Mouse (Mus musculus) CD4-positive naive resting alpha-beta T cell, adult 76 days (primary cell): ENCODE measurements around the gene Rps19bp1. TPM values are rescaled to one million over a fixed set of nuclear protein-coding genes. Genes with fewer than 3 reads are reported as not detected.

ENCODE experiments used
- total RNA-seq: library from RNA; stranded (reverse); gene quantifications from one replicate; pipeline ENCODE4 v1.2.4, GENCODE M21; 2023

Gene Rps19bp1
- total RNA-seq = 29.9 TPM

DNA sequence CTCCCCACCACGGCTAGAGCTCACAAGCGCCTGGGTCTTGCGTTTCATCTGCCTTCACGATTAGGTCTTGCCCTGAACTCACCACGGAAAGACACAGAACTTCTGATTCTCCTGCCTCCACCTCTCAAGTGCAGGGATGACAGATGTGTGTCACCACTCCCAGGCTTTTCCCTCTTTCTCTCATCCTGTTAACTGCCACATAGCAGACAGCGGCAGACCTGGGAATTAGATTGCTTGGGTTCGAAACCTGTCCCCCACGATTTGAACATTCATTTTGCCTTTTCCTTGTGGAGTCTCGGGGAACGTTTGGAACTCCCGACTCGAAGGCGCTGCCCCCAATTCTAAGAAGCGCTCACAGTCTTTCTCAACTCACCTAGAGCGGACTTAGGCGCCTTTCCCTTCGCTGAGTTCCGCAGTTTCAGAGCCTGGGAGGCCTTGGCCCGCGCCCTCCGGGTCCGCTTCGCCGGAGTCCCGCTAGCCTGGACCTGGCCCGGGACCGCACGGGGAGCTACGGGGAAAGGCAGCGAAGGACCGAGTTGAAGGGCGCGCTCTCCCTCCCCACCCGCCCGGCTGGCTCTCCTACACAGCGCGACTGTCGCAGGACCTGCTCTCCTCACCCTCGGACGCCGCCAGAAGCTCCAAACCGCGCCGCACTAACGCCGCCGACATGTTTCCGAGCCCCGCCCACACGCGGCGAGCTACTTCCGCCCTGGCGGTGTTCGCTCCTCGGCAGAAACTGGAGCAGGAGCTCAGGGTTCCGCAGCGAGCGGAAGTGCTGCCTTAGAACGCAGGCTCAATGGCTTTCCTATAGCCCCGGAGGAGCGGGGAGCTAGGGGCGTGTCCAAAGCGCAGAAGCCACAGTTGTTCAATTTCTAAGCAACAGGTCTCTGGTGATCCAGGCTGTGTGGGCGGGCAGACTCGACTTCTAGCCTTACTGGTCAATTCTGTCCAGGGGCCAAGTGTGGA is at the start of gene Rps19bp1:
Gene Rps19bp1 (minus strand): TSS at position 706 of the 966 bp plus-strand sequence.

DNA sequence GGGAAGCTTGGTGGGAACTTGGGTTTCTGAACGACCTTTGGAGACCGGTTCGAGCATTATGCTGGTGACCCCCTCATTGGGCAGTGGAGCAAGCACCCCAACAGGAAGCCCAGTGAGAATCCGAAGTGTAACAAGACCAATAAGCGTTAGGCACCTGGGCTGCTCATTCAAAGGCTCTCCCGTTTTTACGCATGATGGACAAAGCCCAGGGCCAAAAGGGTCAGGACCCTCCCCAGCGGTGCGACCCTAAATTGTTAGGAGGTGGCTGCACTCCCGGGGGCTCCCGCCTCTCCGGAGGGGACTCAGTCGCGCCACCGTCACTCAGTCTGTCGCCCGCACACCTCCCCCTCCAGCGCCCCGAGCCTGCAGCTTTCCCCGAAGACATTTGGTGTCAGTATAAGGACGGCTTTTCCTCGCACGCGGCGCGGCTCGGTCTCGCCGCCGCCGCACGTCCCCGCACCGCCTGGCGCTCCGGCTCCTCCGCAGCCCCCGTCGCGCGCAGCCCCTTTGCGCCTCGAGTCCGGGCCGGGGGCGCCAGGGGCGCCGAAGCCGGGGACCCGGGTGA is 22.8 kb upstream of the Rps19bp1 start, which contains the start of gene Cacna1i:
Gene Cacna1i (plus strand): TSS at position 388 of the 565 bp plus-strand sequence.

DNA sequence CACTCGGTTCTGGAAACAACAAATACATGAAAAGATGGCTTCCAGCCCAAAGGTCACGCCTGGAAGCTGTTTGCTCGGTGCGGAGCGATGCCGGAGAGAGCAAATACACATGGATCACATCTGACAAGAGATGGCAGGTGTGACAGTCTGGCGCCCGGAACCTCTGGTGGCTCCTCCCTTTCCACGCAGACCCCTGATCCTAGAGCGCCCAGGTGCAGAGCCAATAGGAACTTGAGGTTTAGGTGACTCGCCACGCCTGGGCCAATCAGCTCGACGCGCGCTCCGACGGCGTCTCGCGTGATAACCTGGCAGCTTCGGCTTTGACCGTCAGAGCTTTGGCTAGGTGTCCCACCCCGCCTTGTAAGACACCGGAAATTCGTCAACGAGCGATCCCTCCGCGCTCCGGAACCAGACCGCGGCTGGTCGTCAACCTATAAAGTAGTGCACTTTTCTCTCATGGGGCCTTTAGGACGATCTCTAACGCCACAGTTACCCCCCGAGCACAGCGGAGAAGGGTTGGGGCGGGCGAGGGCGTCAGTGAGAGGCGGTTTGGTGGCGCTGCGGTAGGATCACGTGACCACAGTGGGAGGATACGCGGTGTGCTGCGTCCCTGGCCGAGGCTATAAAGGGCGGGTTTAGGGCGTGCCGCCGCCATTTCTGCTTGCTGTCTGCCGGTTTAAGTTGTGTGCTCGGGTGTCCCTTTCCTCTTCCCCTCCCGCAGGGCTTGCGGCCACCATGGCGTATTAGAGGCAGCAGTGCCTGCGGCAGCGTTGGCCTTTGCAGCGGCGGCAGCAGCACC is 9.1 kb downstream of the Rps19bp1 start, which contains the start of gene Atf4:
Gene Atf4 (plus strand): TSS at position 338 of the 799 bp plus-strand sequence.

DNA sequence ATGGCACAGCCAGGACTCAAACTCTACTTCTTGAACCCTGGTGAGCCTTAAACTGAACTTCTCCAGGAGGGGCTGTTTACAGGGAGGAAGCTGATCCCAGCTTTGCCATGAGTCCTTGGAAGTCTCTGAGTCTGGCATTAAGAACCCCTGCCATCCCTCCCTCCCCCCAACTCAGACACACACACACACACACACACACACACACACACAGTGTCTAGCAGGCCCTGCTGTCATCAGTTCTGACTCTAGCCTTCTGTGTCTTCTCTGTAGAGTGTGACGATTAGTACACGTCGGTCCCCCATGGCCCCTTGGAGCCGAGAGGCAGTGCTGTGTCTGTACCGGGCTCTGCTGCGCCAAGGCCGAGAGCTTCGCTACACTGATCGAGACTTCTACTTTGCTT is 28.6 kb downstream of the Rps19bp1 start, which contains the start of gene AC140267.1:
Gene AC140267.1 (plus strand): TSS at position 301 of the 400 bp plus-strand sequence.

DNA sequence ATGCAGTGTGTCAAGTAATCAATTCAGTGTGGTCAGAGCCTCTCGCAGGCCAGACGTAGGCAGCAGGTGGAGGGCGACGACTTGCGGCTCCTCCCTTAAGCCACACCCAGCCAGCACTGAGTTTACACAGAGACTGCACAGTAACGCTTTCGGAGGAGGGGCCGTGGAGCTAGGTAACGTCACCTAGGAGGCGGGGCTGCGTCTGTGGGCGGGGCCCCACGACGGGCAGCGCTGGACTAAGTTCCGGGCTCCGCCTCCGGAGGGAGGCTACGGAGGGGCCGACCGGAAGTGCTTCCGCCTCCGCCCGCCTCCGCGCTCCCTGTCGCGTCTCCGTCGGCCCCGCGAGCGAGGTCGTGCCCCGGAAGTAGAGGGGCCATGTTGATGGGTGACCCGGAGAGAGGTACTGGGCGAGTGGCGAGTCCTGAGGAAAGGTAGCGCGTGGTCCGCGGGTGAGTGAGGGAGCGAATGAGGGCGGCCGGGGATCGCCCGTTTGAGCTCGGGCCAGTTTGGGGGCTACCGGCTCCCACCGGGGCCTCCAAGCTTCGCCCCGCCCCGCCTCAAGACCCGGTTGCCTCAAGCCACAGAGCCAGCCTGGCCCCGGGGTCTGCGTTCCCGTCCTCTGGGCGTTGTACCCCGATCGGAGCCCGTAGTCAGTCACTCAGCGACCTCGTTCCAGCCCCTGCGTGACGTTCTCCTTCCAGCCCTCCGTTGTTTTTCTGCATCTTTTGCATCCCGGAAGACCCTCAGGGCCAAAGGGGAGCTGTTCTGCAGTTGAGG is 30.2 kb downstream of the Rps19bp1 start, which contains the start of gene Mief1:
Gene Mief1 (plus strand): TSS at position 286 of the 777 bp plus-strand sequence.

Other genes with a start within 250 kb of the Rps19bp1 start
- 1.3 TPM for gene Pdgfb, start 249.3 kb downstream of the Rps19bp1 start, total RNA-seq
- not detected for gene Syngr1, start 173.0 kb downstream of the Rps19bp1 start, total RNA-seq
- gene Rpl3, start 172.4 kb downstream of the Rps19bp1 start, total RNA-seq = 1,483 TPM
- 21.7 TPM for gene Tab1, start 131.2 kb downstream of the Rps19bp1 start, total RNA-seq
- gene Mgat3, start 90.6 kb downstream of the Rps19bp1 start, total RNA-seq = not detected
- 51.9 TPM for gene Mief1, start 30.3 kb downstream of the Rps19bp1 start, total RNA-seq
- gene AC140267.1, start 28.5 kb downstream of the Rps19bp1 start, total RNA-seq = 15.0 TPM
- 316 TPM for gene Atf4, start 9.1 kb downstream of the Rps19bp1 start, total RNA-seq
- gene Cacna1i, start 22.9 kb upstream of the Rps19bp1 start, total RNA-seq = 3.0 TPM